Mouse (Mus musculus) kidney, embryonic 16.5 days (tissue): ENCODE results near the gene Tmed1. TPM values are rescaled to one million over a fixed set of nuclear protein-coding genes. Genes with fewer than 3 reads are reported as not detected.
"Not testable (repeated sequence)": the region's sequence is repeated elsewhere in the genome, so short reads cannot be mapped to it uniquely, and the experiment has no call there.

ENCODE experiments used
- ATAC-seq: fragments of 200-750 bp; cut with Nextera tagmentation; 2 replicates; pipeline ENCODE4 v1.8.0; 2017; ENCODE audit warnings: moderate TSS enrichment; ENCODE audit not compliant: low FRiP score, low TSS enrichment
- H3K27ac ChIP-seq: fragments of 300-500 bp; sonication (generic); 2 replicates; pipeline ENCODE4 v1.5.1; 2014; ENCODE audit warnings: low read length
- H3K27me3 ChIP-seq: fragments of 300-500 bp; sonication (generic); 2 replicates; pipeline ENCODE4 v1.6.1; 2014; ENCODE audit warnings: low read length, control low read depth, mixed read lengths; ENCODE audit not compliant: insufficient read depth
- H3K36me3 ChIP-seq: fragments of 300-500 bp; sonication (generic); 2 replicates; pipeline ENCODE4 v1.6.1; 2014; ENCODE audit warnings: low read length, control low read depth, mixed read lengths; ENCODE audit not compliant: insufficient read depth
- H3K4me1 ChIP-seq: fragments of 300-500 bp; sonication (generic); 2 replicates; pipeline ENCODE4 v1.6.1; 2014; ENCODE audit warnings: low read length, control low read depth, mixed read lengths; ENCODE audit not compliant: insufficient read depth
- H3K4me2 ChIP-seq: fragments of 300-500 bp; sonication (generic); replicated peaks from 2 replicates; pipeline ENCODE4 v1.6.1; 2014; ENCODE audit warnings: low read depth, low read length
- H3K4me3 ChIP-seq: fragments of 300-500 bp; sonication (generic); 2 replicates; pipeline ENCODE4 v1.5.1; 2014; ENCODE audit warnings: mild to moderate bottlenecking, low read length
- H3K9ac ChIP-seq: fragments of 300-500 bp; sonication (generic); replicated peaks from 2 replicates; pipeline ENCODE4 v1.6.1; 2014; ENCODE audit warnings: low read length
- H3K9me3 ChIP-seq: fragments of 300-500 bp; sonication (generic); 2 replicates; pipeline ENCODE4 v1.6.1; 2016; ENCODE audit warnings: low read length, control low read depth
- WGBS: fragments of 180-500 bp; shearing (Covaris S2); extraction: QIAGEN DNeasy Blood & Tissue Kit; methylation state at CpG from one replicate; pipeline ENCODE4 v1.1.7; 2014; 5-methylcytosine and 5-hydroxymethylcytosine counted together
- polyA plus RNA-seq: library from polyadenylated mRNA; unstranded; fragments of >200 nt; fragmentation: Nextera tagmentation; extraction: Ambion mirVana; gene quantifications from 2 replicates; pipeline ENCODE4 v1.2.1, GENCODE M21; 2015

Tmed1 gene
- polyA plus RNA-seq, 1 experiment from 2014 or later = 151 TPM

- H3K4me2 ChIP-seq = no peak overlapping the region
Measured at GRCm38 (mm10) chr9:21526634-21526944, 16.5 kb upstream of the Tmed1 start.

GRCm38 (mm10) chr9:21525937-21526633, 16.0 kb upstream of the Tmed1 start, which contains the start of gene AB124611:
AB124611 (plus strand) TSS chr9:21526176.
- WGBS = 64% methylated on average over 13 of the region's 14 CpGs
- Histone ChIP-seq H3K4me1 (no peaks in the 10 kb centered on the region), H3K36me3 (no peaks in the 10 kb centered on the region), H3K4me3 (no peak within 1 kb of the TSS), H3K9me3 (no peaks in the 10 kb centered on the region), H3K27me3 (no peaks in the 10 kb centered on the region), H3K9ac (no peak within 1 kb of the TSS), H3K4me2 (no peak within 1 kb of the TSS), H3K27ac (no peak within 1 kb of the TSS)
- no peak for ATAC-seq

More at GRCm38 (mm10) chr9:21526634-21526944, 16.5 kb upstream of the Tmed1 start:
- Histone ChIP-seq H3K27me3 (no peaks in the 10 kb centered on the region), H3K4me1 (no peaks in the 10 kb centered on the region), H3K4me3 (no peak overlapping the region), H3K27ac (no peak overlapping the region), H3K36me3 (no peaks in the 10 kb centered on the region), H3K9ac (no peak overlapping the region), H3K9me3 (no peaks in the 10 kb centered on the region)
- no peak for ATAC-seq
- WGBS = 72% methylated on average over 3 of the region's 3 CpGs

GRCm38 (mm10) chr9:21525142-21525936, 15.3 kb upstream of the Tmed1 start:
- Histone ChIP-seq H3K4me2 (no peak overlapping the region), H3K4me1 (no peaks in the 10 kb centered on the region), H3K9me3 (no peaks in the 10 kb centered on the region), H3K27me3 (no peaks in the 10 kb centered on the region), H3K9ac (no peak overlapping the region), H3K27ac (no peak overlapping the region), H3K4me3 (no peak overlapping the region), H3K36me3 (no peaks in the 10 kb centered on the region)
- no peak for ATAC-seq
- 81% methylated on average over 7 of the region's 7 CpGs for WGBS

GRCm38 (mm10) chr9:21518690-21519089, 8.6 kb upstream of the Tmed1 start:
- not testable (repeated sequence) for H3K4me1 ChIP-seq, H3K27ac ChIP-seq, H3K4me2 ChIP-seq, H3K9ac ChIP-seq, H3K27me3 ChIP-seq, H3K4me3 ChIP-seq, ATAC-seq, H3K9me3 ChIP-seq, H3K36me3 ChIP-seq
- WGBS = 83% methylated on average over 6 of the region's 6 CpGs

- Histone ChIP-seq H3K36me3 (no peaks in the 10 kb centered on the region), H3K9me3 (no peaks in the 10 kb centered on the region), H3K27me3 (no peaks in the 10 kb centered on the region), H3K4me3 (no peak overlapping the region), H3K27ac (no peak overlapping the region), H3K4me1 (no peaks in the 10 kb centered on the region), H3K9ac (no peak overlapping the region), H3K4me2 (no peak overlapping the region)
- 69% methylated on average over 6 of the region's 6 CpGs for WGBS
- ATAC-seq = no peak
Measured at GRCm38 (mm10) chr9:21517947-21518495, 8.0 kb upstream of the Tmed1 start.

GRCm38 (mm10) chr9:21513466-21513865, 3.4 kb upstream of the Tmed1 start:
- ATAC-seq = no peak
- Histone ChIP-seq H3K4me3 (no peak overlapping the region), H3K9me3 (no peaks in the 10 kb centered on the region), H3K36me3 (0 out of 2 replicates have a peak, but pooled peaks cover 5% of the 10 kb centered on the region), H3K4me1 (peaks cover 15% of the 10 kb centered on the region), H3K27ac (no peak overlapping the region), H3K9ac (no peak overlapping the region), H3K27me3 (no peaks in the 10 kb centered on the region), H3K4me2 (no peak overlapping the region)
- over 99% methylated on average over 4 of the region's 4 CpGs for WGBS

GRCm38 (mm10) chr9:21511052-21511451, 1.0 kb upstream of the Tmed1 start:
- no peak for ATAC-seq
- WGBS = 83% methylated on average over 9 of the region's 9 CpGs
- H3K4me3 ChIP-seq = peak overlapping the region; percentile 63
- H3K9me3 ChIP-seq = no peaks in the 10 kb centered on the region
- peaks cover 35% of the 10 kb centered on the region for H3K4me1 ChIP-seq
- H3K4me2 ChIP-seq = peak overlapping the region; percentile 70
- H3K27ac ChIP-seq = peak overlapping the region; percentile 87
- peaks cover 15% of the 10 kb centered on the region; the same call in 1 of the 2 replicates for H3K36me3 ChIP-seq
- peak overlapping the region; percentile 75 for H3K9ac ChIP-seq
- no peaks in the 10 kb centered on the region for H3K27me3 ChIP-seq

GRCm38 (mm10) chr9:21510689-21511015, 600 bp upstream of the Tmed1 start:
- Histone ChIP-seq H3K36me3 (peaks cover 19% of the 10 kb centered on the region), H3K4me1 (peaks cover 35% of the 10 kb centered on the region), H3K9ac (peak overlapping the region; percentile 75), H3K4me2 (peak overlapping the region; percentile 70), H3K27ac (peak overlapping the region; percentile 87), H3K4me3 (peak overlapping the region; percentile 63), H3K27me3 (no peaks in the 10 kb centered on the region), H3K9me3 (no peaks in the 10 kb centered on the region)
- 2% methylated on average over 7 of the region's 7 CpGs for WGBS
- peak; percentile 29; the same call in 1 of the 2 replicates for ATAC-seq

GRCm38 (mm10) chr9:21508871-21509404, 1.1 kb downstream of the Tmed1 start:
- peak overlapping the region; percentile 63 for H3K4me3 ChIP-seq
- H3K27me3 ChIP-seq = no peaks in the 10 kb centered on the region
- H3K36me3 ChIP-seq = peaks cover 35% of the 10 kb centered on the region
- H3K9ac ChIP-seq = peak overlapping the region; percentile 75; the same call in 1 of the 2 replicates
- peaks cover 35% of the 10 kb centered on the region for H3K4me1 ChIP-seq
- H3K9me3 ChIP-seq = no peaks in the 10 kb centered on the region
- H3K27ac ChIP-seq = peak overlapping the region; percentile 1; the same call in 1 of the 2 replicates
- 49% methylated on average over 7 of the region's 7 CpGs for WGBS
- peak overlapping the region; percentile 70 for H3K4me2 ChIP-seq
- no peak for ATAC-seq
